Mouse (Mus musculus): ENCODE measurements around the gene Rp2. TPM values are rescaled to one million over a fixed set of nuclear protein-coding genes. Genes with fewer than 3 reads are reported as not detected.
A peak's percentile ranks its signal among the peaks of the same experiment; 100 is the strongest.
"Not testable (repeated sequence)": the region's sequence is repeated elsewhere in the genome, so short reads cannot be mapped to it uniquely, and the experiment has no call there.

Gene Rp2
- total RNA-seq (2021) (10 to 100 TPM in 1 of 2 experiments, 1 to 10 TPM in 1; 9.9 to 19.1 TPM), polyA plus RNA-seq (2012; rRNA removed) (1.3 and 3.8 TPM in 2 replicates)
- long read RNA-seq, full-length matches to known transcripts = 9 of 9 reads
- long read RNA-seq, partial matches to known transcripts = 0 of 9 reads
- long read RNA-seq, other reads (novel, unspliced or antisense) = 0 of 9 reads

- DNase-seq = peak; percentile 89
Measured at GRCm38 (mm10) chrX:20364391-20365365, at the start of gene Rp2. TSS of gene Rp2 (plus strand) at chrX:20364481.

DNA sequence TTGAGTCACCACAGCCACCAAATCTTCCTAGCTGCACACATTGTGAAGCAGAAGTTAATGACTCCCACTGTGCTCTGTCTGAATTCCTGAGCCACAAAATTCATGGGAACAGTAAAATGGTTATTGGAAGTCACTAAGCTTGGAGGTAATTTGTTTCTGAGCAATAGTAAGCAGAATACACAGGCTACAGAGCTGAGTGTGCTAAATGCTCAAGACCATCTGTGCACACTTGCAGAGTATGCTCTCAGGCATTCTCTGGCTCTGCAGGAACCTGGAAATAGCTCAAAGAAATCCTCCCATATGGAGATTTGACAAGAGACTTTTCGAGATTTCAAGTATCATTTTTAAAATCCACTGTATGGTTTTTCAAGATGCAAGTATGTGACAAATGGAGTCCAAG lies 31.5 kb upstream of the Rp2 start:
- DNase-seq = no peak

GRCm38 (mm10) chrX:20335722-20336121 lies 28.6 kb upstream of the Rp2 start:
- DNase-seq = peak; percentile 32

- DNase-seq = no peak
Measured at GRCm38 (mm10) chrX:20344980-20345379, 19.3 kb upstream of the Rp2 start.

DNA sequence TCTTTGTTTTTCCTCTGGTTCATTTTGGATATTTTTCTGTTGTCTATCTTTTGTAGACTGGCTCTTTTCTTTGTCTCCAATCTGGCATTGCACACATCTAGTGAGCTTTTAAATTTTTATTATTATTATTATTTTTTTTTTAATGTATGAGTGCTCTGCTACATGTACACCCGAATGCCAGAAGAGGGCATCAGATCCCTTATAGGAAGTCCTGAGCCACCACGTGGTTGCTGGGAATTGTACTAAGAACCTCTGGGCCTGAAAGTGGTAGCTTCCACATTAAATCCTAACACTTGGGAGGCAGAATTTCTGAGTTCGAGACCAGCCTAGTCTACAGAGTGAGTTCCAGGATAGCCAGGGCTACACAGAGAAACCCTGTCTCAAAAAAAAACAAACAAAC lies 17.9 kb upstream of the Rp2 start:
- no peak for DNase-seq

DNA sequence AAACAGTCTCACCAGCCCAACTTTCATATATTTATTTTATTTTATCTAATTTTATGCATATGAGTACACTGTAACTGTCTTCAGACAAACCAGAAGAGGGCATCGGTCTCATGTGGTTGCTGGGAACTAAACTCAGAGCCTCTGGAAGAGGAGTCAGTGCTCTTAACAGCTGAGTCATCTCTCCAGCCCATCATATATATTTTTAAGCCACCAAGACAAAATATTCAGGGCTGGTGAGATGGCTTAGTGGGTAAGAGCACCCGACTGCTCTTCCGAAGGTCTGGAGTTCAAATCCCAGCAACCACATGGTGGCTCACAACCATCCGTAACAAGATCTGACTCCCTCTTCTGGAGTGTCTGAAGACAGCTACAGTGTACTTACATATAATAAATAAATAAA lies 14.0 kb upstream of the Rp2 start:
- DNase-seq = not testable (repeated sequence)

DNA sequence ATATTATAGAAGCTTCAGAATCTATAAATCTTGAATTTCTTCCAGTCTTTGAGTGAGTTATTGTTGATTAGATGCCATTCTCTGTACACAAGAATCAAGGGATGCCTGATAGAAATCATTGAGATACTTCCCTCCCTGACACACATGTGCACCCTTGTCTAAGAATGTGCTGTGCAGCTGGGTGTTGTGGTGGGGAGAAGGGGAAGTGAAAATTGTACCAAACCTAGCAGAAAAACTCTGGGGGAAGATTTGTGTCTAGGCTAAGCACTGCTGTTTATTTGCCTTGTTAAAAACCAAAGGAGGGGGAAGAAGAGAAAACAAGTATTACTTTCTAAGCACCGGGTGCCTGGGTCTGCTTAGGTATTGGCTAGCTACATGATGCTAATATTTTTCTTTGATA lies 9.0 kb upstream of the Rp2 start:
- DNase-seq = no peak

DNA sequence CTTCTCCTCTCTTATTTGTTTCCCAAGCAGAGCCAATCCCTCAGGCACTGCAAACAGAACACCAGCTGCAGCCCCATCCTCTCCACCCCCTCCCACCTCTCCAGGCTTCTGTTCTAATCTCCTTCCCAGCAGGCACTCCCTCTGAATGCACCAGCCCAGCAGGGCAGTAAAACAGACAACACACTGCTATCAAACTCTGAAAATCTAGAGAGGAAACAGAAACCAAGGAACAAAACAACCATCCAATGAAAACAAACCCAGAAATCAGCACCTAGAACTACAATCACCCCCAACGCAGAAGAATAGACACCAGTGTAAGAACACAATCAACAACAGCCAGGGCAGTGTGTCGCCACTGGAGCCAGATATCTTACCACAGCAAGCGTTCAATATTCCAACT lies 8.0 kb upstream of the Rp2 start:
- no peak for DNase-seq

DNA sequence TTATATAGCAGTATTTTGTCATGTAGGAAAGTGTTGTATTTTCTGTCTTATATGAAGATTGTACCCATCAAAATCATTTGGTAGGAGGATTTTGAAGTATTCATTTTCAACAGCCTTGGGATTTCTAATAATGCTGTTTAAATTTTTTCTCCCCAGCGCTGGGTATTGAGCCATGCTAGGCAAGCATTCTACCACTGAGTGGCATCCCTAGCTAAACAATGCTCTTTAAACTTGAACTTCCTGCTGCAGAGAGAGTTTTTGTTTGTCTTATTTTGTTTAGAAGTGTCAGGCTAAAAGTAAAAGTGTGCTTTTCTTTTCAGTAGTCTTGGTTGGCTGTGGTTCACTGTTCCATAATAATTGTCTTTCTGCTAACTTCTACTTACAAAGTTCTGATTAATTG lies 1.8 kb downstream of the Rp2 start:
- DNase-seq = no peak

DNA sequence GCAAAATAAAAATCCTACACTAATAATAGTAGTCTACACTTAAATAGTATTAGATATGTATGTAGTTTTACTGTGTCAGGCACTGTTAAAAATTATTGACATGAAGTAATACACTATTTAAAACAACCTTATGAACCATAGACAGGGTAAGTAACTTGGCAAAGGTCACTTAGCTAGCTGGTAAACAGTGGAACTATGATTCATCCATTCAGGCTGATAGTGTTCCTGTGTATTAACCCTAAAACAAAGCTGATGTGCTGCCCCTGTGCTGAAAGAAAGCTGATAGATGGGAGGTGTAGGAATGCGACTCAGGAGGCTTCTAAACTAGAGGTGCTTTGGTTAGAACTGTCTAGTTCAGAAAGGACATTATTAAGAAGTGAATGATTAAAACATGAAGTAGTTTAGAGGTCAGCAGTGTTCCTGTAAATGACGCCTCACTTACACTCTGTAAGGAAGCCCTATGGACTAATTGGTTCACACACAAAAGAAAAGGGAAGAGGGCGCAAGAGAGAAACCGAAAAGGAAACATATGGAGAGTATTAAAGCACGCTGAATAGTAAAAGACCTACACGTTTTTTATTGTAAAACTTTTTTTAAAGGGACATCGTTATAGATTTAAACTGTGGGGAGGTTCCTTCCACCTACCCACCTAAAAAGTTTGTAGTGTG lies 15.2 kb downstream of the Rp2 start:
- no peak for DNase-seq

- DNase-seq = no peak
Measured at GRCm38 (mm10) chrX:20382260-20382659, 18.0 kb downstream of the Rp2 start.

DNA sequence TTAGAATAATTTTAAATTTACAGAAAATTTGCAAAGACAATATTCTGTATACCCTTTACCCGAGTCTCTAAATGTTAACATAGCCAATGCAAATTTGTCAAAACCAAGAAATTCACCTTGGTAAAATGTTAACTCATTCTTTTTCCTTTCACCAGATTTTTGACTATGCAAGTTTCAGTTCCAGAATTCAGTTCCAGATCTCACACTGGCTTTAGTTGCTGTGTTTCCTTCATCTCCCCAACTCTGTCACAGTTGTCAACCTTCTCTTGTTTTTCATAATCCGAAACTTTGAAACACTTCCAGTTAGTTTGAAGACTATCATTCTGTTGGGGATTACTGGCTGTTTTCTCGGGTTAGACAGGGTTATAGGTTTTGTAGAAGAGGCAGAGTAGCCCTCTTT lies 22.7 kb downstream of the Rp2 start:
- DNase-seq = no peak

DNA sequence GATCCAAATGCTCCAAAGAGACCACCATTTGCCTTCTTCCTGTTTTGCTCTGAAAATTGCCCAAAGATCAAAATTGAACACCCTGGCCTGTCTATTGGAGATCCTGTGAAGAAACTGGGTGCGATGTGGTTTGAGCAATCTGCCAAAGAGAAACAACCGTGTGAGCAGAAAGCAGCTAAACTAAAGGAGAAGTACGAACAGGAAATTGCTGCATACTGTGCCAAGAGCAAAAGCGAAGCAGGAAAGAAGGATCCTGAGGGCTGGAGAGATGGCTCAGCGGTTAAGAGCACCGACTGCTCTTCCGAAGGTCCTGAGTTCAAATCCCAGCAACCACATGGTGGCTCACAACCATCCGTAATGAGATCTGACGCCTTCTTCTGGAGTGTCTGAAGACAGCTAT lies 27.7 kb downstream of the Rp2 start:
- not testable (repeated sequence) for DNase-seq

DNA sequence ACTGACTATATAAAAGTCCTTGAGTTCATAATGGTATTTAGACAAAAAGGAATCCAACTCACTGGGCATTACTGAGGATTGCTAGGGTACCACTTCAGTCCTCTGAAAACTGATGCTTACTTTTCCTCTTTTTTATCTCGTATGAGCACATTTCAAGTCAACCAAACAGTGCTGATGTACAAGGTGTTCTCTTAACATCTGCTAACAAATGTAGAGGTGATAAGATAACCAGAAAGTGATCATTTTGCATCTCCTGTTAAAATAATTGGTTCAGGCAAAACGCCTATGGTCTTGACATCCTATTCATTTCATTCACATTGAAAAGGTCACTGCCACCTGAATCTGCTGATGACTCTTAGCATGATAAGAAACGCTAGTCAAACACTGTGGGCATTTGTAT lies 28.7 kb downstream of the Rp2 start:
- DNase-seq = no peak

DNA sequence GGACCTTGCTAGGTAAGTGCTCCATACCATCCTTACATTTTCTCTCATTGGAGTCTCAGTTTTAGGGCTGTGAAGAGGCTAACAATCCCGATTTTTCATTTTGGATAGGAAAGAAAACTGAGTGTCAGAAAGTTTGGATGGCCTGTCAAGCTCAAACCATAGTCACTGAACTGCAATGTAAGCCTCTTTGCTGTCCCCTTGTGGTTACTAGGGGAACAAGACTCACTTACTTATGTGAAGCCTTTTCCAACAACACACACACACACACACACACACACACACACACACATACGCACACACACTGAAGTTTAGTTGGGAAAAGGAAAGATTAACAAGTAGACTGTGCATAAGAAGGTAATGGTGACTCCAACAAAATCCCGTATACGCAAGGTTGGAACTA lies 39.8 kb downstream of the Rp2 start:
- DNase-seq = no peak

- no peak for DNase-seq
Measured at GRCm38 (mm10) chrX:20406909-20407308, 42.6 kb downstream of the Rp2 start.

DNA sequence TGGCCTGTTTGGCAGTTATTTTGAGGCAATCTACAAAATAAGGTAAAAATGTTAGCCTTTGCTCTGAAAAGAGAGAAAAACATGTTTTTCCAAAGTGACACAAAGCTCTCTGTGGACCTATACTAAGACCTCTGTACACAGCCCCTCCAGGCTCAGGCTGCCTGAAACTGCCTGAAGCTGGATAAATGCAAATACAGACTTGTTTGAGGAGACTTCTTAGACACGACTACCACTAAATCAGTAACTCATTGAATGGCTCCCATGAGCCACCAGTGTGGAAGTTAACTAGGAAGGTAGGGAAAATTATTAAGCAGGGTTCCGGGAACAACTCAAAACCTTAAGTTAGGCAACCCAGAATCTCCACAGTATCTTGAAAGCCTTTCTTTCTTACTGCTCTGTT lies 43.4 kb downstream of the Rp2 start:
- no peak for DNase-seq

DNA sequence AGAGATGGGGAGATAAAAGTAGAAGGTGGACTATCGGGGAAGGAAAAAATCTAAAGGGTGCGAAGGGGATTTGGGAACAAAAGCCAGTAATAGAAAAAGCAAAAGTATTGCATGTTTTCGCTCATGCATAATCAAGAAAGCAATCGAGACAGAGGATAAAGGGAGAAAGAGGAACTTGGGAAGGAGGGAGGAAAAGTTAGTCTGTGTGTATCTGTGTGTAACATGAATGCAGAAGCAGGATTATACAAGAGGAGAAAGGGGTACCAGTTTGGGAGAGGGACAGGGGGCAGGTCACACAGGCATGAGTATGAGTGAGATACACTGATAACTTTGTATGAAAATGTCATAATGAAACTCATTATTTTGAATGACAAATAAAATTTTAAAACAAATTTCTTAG lies 47.1 kb downstream of the Rp2 start:
- DNase-seq = no peak

DNA sequence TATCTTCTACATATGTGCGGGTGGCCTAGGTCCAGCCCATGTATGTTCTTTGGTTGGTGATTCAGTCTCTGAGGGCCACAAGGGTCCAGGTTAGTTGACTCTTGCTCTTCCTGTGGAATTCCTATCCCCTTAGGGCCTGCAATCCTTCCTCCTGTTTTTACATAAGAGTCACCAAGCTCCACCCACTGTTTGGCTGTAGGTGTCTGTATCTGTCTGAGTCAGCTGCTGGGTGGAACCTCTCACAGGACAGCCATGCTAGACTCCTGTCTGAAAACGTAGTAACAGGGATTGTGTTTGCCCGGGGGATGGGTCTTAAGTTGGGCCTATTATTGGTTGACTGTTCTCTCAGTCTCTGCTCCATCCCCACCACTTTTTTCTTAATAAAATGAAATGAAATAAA lies 47.9 kb downstream of the Rp2 start:
- no peak for DNase-seq

GRCm38 (mm10) chrX:20414885-20415622 lies 50.8 kb downstream of the Rp2 start:
- DNase-seq = no peak

DNA sequence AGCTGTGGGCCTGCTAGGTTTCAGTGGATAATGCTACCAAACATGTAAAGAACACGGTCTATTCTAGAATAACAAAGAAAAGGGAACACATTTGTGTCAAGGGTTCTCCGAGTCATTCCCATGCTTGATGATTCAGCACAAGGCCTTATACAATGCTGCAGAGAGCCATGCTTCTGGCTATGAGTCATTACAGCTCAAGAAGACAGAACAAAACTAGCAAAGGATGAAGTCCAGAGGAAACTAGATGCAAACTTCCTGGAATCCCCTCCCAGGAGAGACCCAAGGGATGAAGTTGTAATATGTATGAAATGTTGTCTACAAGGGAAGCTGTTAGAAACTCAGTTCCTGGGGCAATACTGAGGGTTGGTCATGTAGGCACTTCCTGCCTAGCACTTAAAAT lies 54.2 kb downstream of the Rp2 start:
- peak; percentile 11 for DNase-seq

- DNase-seq = no peak
Measured at GRCm38 (mm10) chrX:20419536-20419935, 55.3 kb downstream of the Rp2 start.

Data from adrenal gland, adult 2 months (tissue).